Mouse (Mus musculus): ENCODE results near the gene Erg.

The Erg gene

DNA sequence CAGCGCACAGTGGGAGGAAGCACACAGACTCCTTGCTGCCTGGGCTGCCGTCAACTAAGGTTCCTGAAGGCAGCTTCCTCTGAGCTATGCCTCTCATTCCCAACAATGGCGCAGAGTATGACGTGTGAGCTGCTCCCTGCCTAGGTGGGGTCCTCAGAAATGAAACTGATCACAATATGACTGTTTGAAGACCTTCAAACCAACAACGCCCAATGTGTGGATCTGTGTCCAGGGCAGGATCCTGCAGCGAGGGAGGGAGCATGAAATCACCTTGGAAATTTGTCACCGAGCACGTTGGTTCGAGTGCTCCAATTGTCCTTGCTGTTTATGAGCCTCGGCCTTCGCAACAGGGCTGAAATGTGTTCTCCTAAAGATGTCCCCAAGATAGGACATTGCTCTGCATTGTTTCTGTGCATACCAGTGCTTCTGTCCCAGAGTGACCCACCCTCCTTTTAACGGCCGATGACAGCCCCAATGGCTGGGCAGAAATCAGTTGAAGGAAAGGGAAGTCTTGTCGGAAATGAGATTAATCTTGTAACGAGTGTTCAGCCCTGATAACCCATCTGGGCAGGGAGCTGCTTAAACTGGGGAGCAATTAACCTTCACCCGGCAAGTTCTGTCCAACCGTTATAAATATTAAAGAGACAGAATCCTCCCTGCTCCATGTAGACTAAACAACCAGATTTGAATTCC lies 147.4 kb downstream of the Erg start:
- no peak for DNase-seq

GRCm38 (mm10) chr16:95436611-95437010 lies 149.8 kb downstream of the Erg start:
- no peak for DNase-seq

DNA sequence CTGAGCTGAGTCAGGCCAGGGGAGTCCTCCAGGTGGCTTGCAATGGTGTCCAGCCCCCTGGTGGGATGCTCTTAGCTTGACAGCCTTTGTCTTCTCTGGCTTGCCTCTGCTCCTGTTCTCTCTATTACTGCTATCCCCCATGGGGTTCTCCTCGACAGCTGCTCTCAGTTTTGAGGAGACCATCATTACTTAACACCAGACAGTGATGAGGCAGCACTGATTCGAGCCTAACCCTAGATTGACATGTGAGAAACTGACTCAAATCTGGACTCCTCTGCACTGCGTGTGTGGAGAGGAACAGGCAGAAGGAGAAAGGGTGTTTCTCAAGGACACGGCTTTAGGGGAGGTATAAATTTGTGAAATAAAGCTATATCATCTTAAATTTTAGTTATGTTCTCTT lies 150.3 kb downstream of the Erg start:
- no peak for DNase-seq

- DNase-seq = no peak
Measured at GRCm38 (mm10) chr16:95434434-95434833, 152.0 kb downstream of the Erg start.

DNA sequence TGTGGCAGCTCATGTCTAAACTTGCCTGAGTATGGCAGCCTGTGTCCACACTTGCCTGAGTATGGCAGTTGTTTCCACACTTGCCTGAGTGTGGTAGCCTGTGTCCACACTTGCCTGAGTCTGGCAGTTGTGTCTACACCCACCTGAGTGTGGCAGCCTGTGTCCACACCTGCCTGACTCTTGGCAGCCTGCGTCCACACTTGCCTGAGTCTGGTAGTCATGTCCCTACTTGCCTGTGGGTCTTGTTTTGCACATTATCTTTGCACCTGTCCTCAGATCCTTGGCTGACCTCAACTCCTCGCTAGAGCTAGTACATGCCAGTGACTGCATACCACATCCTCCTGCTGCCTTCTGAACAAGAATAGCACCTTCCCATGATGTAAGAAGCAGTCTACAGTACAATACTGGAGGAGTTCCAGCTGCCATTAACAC lies 153.8 kb downstream of the Erg start:
- no peak for DNase-seq

GRCm38 (mm10) chr16:95429851-95430250 lies 156.5 kb downstream of the Erg start:
- no peak for DNase-seq

DNA sequence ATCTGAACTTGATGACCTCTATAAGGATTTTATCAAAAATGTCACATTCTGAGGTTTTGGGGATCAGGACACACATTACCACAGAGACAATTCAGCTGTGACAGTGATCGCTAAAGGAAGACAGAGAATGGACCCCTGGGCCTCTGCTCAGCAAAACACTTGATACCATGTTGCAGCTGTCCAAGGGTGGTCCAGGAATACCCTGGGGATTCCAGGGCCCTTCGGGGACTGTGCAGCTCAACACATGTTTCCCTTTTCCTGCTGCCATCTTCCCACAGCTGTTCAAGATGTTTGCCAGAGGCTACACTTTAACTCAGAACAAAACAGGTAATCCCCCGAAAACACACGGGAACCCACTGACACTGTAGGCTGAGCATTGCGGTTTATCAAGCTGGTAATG lies 158.2 kb downstream of the Erg start:
- no peak for DNase-seq

- DNase-seq = no peak
Measured at GRCm38 (mm10) chr16:95427512-95427911, 158.9 kb downstream of the Erg start.

- DNase-seq = no peak
Measured at GRCm38 (mm10) chr16:95422658-95423073, 163.7 kb downstream of the Erg start.

DNA sequence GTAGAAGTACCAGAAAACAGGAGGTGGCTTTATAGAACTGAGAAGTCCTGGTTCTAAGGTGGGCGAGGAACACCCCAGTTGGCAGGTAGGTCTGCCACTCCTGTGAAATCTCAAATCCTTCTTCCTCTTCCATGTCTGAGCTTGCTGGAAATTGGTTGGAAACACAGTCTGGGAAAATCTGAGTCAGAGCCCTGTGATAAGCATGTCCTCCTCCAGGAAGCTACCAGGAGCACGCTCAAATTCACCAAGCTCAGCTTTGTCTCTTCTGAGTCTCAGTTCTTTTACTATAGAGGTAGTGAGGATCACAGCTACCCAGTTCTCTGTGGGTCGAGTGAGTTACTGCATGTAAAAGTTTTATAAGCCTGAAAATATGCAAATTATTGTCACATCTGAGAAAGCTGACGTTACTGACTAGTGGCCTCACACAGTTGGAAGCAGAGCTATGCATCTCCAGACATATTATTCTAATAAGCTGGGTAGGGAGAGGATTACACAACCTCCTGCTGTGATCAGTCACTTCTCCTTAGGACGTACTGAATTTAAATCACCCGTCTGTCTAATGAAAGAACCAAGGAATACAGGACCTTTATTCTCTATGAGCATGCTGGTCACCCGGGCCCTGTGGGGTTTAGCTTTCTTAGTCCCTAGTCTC lies 165.0 kb downstream of the Erg start:
- DNase-seq = no peak

DNA sequence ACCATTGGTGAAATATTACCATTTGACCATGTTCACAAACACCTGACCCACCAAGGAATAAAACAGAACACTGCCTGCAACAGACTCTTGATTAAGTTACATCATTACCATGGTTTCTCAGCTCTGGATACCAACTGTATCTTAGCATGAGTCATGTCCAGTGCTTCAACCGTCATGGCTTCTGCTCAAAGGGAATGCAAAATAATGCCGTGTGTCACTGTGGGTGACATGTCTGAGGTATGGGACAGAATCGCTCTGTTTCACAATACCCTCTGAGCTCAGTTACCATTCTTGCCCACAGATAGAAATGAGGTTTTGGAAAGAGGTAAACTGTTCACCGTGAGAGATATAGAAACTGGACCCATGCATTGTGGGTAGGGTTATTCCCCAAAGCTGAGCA lies 170.5 kb downstream of the Erg start:
- no peak for DNase-seq

DNA sequence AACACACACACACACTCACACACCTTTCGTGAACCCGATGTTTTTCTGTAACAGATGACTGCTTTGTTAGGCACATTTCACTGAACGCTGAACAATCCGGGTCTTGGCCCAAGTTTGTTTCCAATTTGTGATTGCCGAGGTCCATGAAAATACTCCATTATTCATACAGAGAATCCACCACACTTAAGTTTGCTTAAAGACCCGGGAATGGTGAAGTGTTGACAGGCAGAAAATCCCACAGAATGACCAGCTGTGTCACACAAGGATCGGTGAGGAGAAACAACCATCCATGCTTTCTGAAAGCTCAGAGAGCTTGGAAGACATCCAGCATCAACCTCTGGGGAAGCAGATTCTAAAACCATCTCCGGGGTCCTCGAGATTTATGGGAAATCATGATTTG lies 171.0 kb downstream of the Erg start:
- DNase-seq = no peak

DNA sequence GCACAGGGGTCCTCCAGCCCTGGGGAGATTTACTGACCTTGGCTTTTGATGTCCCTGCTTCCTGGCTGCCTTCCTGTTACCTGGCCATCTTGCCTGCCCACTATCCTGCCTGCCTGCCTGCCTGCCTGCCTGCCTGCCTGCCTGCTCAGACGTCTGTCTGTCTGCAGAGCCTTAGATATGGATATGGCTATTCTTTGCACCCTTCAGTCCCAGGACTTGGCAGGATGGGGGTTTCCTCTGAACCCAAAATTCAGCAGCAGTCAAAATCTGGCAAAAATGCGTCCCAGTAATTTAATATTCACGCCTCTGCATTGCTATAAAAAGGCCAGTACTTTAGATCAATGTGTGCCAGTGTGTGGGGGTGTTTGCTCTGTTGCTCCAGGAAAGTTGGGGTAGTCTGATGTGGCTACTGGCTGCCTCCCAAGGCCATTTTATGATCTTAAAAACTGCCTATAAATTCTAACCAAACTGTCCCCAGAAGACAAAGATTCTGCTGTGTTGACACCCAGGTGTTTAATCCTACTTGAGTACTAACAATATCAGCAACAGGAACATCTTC lies 172.9 kb downstream of the Erg start:
- DNase-seq = no peak

DNA sequence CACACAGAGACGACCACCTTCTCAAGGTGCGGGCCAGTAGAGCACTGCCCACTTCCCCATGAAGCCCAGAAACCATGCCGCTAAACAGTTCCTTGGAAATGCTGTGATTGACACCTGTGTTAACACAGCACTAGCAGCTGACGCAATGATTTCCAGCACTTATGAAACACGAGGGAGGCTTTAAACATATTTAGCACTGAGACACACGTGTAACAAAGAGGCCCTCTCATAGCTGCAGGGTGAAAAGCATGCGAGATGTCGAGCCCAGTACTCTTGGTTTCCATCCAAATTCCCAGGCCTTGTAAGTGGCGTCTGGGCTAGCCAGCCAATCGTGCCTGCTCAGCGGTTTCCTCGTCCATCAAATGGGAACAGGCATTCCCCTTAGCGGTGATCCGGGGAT lies 178.3 kb downstream of the Erg start:
- DNase-seq = no peak

DNA sequence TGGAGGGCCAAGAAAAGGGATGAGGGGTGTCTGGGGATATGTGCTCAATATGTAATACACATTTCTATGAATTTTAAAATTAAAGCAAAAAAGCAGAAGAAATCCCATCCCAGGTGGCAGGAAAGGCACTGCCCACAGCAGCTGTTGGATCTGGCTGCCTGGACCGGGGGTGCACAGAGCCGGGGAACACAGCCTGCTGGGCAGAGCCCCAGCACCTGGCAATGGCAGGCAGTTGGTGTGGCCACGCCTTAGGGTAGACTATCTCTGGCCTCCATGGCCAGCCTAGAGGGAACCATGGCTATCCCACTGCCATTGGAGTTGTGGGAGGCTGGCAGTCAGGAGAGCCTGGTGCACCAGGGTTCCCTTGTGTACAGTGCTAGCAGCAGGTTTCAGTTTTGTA lies 180.9 kb downstream of the Erg start:
- no peak for DNase-seq

DNA sequence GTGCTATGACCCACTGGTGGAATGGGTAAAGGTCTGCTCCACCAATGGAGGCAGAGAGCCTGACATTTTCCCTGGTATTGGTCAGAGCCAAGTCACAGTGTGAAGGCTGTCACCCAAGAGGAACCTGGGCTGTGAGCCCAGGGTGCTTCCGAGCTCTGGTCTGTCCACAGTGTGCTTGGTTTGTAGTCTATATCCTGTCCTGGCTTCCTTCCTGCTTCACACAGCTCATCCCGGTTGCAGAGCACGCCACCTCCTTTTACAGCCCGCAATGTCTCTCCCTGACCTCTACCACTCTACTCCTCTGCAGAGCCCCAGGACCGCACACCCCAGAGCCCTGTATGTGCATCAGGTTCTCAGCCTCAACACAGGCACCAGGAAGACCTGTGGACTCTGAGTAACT lies 182.9 kb downstream of the Erg start:
- no peak for DNase-seq

DNA sequence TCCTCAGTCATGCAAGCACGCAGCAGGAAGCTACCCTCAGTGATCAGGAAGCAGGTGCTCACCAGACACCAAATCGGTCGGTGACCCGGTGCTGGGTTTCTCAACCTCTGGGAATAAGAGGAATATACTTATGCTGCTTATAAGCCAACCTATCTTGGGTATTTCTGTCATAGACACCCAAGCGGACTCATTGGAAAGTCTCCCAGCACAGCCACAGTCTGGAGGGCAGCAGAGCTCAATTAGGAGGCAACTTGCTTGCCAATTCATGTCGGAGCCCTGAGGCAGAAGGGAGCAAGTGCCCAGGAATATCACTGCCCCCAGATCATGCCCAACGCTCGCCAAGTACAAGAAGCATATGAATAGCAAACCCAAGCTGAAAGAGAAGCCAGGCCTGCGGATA lies 184.5 kb downstream of the Erg start:
- DNase-seq = no peak

DNA sequence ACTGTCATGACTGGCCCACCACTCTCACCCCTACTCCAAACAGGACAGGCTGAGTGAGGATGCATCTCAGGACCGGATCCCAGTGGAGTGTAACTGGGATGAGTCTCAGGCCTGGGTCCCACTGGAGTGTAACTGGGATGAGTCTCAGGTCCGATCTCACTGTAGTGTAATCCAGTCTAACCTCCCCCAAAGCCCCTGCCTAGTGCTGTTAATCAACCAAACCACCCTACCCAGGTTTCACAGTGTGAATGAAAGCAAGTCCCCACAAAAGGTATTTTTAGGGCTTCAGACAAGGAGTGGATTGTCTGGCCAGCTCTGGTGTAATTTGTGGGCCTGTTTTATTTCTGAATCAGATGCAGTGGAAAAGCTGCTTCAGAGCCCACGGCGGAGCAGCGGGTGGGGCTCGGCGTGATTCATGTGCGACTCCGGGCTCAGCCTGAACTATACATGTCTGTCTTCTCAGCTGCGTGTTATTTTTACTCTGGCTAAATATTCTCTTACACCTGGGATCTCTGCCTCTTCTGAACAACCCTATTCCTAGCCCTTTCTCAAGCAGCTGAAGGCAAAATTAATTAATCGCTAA lies 187.5 kb downstream of the Erg start:
- DNase-seq = peak; percentile 52

GRCm38 (mm10) chr16:95390787-95391186 lies 195.6 kb downstream of the Erg start:
- no peak for DNase-seq

DNA sequence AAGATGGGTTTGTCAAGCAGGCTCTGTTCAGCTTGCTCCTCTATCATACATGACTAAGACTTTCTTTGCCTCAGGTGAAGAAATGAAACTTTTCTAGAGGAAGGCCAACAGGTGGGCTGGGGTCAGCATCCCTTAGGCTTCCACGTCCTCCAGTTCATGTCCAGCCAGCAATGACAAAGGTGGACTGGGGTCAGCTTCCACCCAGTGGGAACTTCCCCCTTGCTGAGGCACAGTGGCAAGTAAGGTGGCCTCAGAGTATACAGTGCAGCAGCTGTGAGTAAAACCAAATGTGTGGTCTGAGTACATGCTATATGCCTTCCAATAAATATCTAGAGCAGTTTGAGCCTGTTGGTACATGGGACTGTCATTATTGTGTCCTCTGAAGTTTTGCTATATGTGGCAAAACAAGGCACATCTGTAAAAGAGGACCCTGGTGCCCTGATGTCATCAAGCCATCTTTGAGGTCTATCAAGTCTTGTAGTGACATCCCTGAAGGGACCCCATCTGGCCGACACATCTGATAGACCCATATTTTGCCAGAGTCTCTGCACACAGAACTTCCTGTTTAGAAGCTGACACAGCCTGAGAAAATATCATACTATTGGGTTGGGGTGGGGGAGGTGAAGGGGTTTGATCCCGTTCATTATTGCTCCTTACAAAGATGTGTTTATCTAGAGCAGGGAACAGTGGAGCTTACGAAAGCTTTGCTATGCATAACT lies 197.4 kb downstream of the Erg start:
- no peak for DNase-seq

- DNase-seq = no peak
Measured at GRCm38 (mm10) chr16:95388292-95388691, 198.1 kb downstream of the Erg start.

GRCm38 (mm10) chr16:95387008-95387407 lies 199.4 kb downstream of the Erg start:
- no peak for DNase-seq

- DNase-seq = no peak
Measured at GRCm38 (mm10) chr16:95385299-95385973, 201.0 kb downstream of the Erg start.
